Mouse (Mus musculus) neural tube, embryonic 11.5 days (tissue): Measurements from ENCODE around the gene Grid1. TPM values are rescaled to one million over a fixed set of nuclear protein-coding genes. Genes with fewer than 3 reads are reported as not detected.

Experiments used
- ATAC-seq: fragments of 200-750 bp; cut with Nextera tagmentation; 2 replicates; pipeline ENCODE4 v1.8.0; 2017; ENCODE audit warnings: moderate number of reproducible peaks, mild to moderate bottlenecking, moderate TSS enrichment, moderate library complexity; ENCODE audit not compliant: insufficient read depth, low FRiP score, low TSS enrichment
- DNase-seq: peaks from one replicate; pipeline ENCODE4 v3.0.0-alpha.2; 2015; ENCODE audit warnings: low spot score
- H3K27ac ChIP-seq: fragments of 300-500 bp; sonication (generic); 2 replicates; pipeline ENCODE4 v1.5.1; 2014; ENCODE audit warnings: low read depth, mild to moderate bottlenecking, low read length
- H3K27me3 ChIP-seq: fragments of 300-500 bp; sonication (generic); 2 replicates; pipeline ENCODE4 v1.6.1; 2014; ENCODE audit warnings: mild to moderate bottlenecking, low read length, mixed read lengths; ENCODE audit not compliant: control insufficient read depth, insufficient read depth
- H3K36me3 ChIP-seq: fragments of 300-500 bp; sonication (generic); 2 replicates; pipeline ENCODE4 v1.6.1; 2014; ENCODE audit warnings: mild to moderate bottlenecking, low read length, moderate library complexity, mixed read lengths; ENCODE audit not compliant: control insufficient read depth, insufficient read depth
- H3K4me1 ChIP-seq: fragments of 300-500 bp; sonication (generic); 2 replicates; pipeline ENCODE4 v1.6.1; 2014; ENCODE audit warnings: low read length, mixed read lengths; ENCODE audit not compliant: control insufficient read depth, insufficient read depth
- H3K4me2 ChIP-seq: fragments of 300-500 bp; sonication (generic); 2 replicates; pipeline ENCODE4 v1.6.1; 2014; ENCODE audit warnings: low read depth, mild to moderate bottlenecking, moderate library complexity
- H3K4me3 ChIP-seq: fragments of 300-500 bp; sonication (generic); 2 replicates; pipeline ENCODE4 v1.5.1; 2014; ENCODE audit warnings: low read depth, low read length
- H3K9ac ChIP-seq: fragments of 300-500 bp; sonication (generic); 2 replicates; pipeline ENCODE4 v1.6.1; 2014; ENCODE audit warnings: mild to moderate bottlenecking, low read length
- H3K9me3 ChIP-seq: fragments of 300-500 bp; sonication (generic); 2 replicates; pipeline ENCODE4 v1.6.1; 2016; ENCODE audit warnings: low read length; ENCODE audit not compliant: control insufficient read depth
- WGBS: fragments of 180-500 bp; shearing (Covaris S2); extraction: QIAGEN DNeasy Blood & Tissue Kit; methylation state at CpG from one replicate; pipeline ENCODE4 v1.1.7; 2014; 5-methylcytosine and 5-hydroxymethylcytosine counted together
- polyA plus RNA-seq: library from polyadenylated mRNA; unstranded; fragments of >200 nt; fragmentation: Nextera tagmentation; extraction: Ambion mirVana; gene quantifications from 2 replicates; pipeline ENCODE4 v1.2.1, GENCODE M21; 2014

The Grid1 gene
- polyA plus RNA-seq, 1 experiment from 2014 or later = 1.7 TPM

GRCm38 (mm10) chr14:35192256-35192655 lies 372.3 kb downstream of the Grid1 start:
- H3K9ac ChIP-seq = no peak overlapping the region
- no peak overlapping the region for H3K27ac ChIP-seq
- DNase-seq (no peak), ATAC-seq (no peak)
- no peaks in the 10 kb centered on the region for H3K9me3 ChIP-seq
- H3K4me2 ChIP-seq = no peak overlapping the region
- no peaks in the 10 kb centered on the region for H3K27me3 ChIP-seq
- no peak overlapping the region for H3K4me3 ChIP-seq
- no peaks in the 10 kb centered on the region for H3K36me3 ChIP-seq
- no peaks in the 10 kb centered on the region for H3K4me1 ChIP-seq
- WGBS = 91% methylated on average over 6 of the region's 6 CpGs

- H3K27ac ChIP-seq = no peak overlapping the region
- H3K36me3 ChIP-seq = no peaks in the 10 kb centered on the region
- no peak overlapping the region for H3K4me2 ChIP-seq
- no peak overlapping the region for H3K4me3 ChIP-seq
- no peaks in the 10 kb centered on the region for H3K27me3 ChIP-seq
- no peaks in the 10 kb centered on the region for H3K4me1 ChIP-seq
- no peaks in the 10 kb centered on the region for H3K9me3 ChIP-seq
- H3K9ac ChIP-seq = no peak overlapping the region
- WGBS = 86% methylated on average over 3 of the region's 3 CpGs
- ATAC-seq (no peak), DNase-seq (no peak)
Observed at GRCm38 (mm10) chr14:35197371-35197770, 377.5 kb downstream of the Grid1 start.

- Histone ChIP-seq H3K36me3 (no peaks in the 10 kb centered on the region), H3K27ac (no peak overlapping the region), H3K27me3 (no peaks in the 10 kb centered on the region), H3K9ac (no peak overlapping the region), H3K4me3 (no peak overlapping the region), H3K9me3 (no peaks in the 10 kb centered on the region), H3K4me2 (no peak overlapping the region), H3K4me1 (no peaks in the 10 kb centered on the region)
- ATAC-seq (no peak), DNase-seq (no peak)
- 84% methylated on average over 4 of the region's 4 CpGs for WGBS
Observed at GRCm38 (mm10) chr14:35198447-35198846, 378.5 kb downstream of the Grid1 start.

- DNase-seq = no peak
- H3K36me3 ChIP-seq = no peaks in the 10 kb centered on the region
- H3K9ac ChIP-seq = no peak overlapping the region
- H3K4me1 ChIP-seq = no peaks in the 10 kb centered on the region
- no peaks in the 10 kb centered on the region for H3K27me3 ChIP-seq
- H3K9me3 ChIP-seq = no peaks in the 10 kb centered on the region
- H3K4me2 ChIP-seq = no peak overlapping the region
- WGBS = 86% methylated on average over 6 of the region's 6 CpGs
- H3K27ac ChIP-seq = no peak overlapping the region
- no peak for ATAC-seq
- H3K4me3 ChIP-seq = no peak overlapping the region
Observed at GRCm38 (mm10) chr14:35198899-35199298, 379.0 kb downstream of the Grid1 start.

- Histone ChIP-seq H3K27ac (no peak overlapping the region), H3K9ac (no peak overlapping the region), H3K36me3 (no peaks in the 10 kb centered on the region), H3K4me1 (no peaks in the 10 kb centered on the region), H3K4me2 (no peak overlapping the region), H3K4me3 (no peak overlapping the region), H3K27me3 (no peaks in the 10 kb centered on the region), H3K9me3 (no peaks in the 10 kb centered on the region)
- 79% methylated on average over 6 of the region's 6 CpGs for whole genome bisulfite sequencing
- ATAC-seq = no peak
- DNase-seq = no peak
Observed at GRCm38 (mm10) chr14:35209444-35209843, 389.5 kb downstream of the Grid1 start.

- DNase-seq (no peak), ATAC-seq (no peak)
- no peaks in the 10 kb centered on the region for H3K36me3 ChIP-seq
- WGBS = 91% methylated on average over 4 of the region's 4 CpGs
- H3K27me3 ChIP-seq = no peaks in the 10 kb centered on the region
- H3K9me3 ChIP-seq = no peaks in the 10 kb centered on the region
- no peak overlapping the region for H3K4me3 ChIP-seq
- H3K9ac ChIP-seq = no peak overlapping the region
- H3K4me2 ChIP-seq = no peak overlapping the region
- H3K4me1 ChIP-seq = no peaks in the 10 kb centered on the region
- H3K27ac ChIP-seq = no peak overlapping the region
Observed at GRCm38 (mm10) chr14:35219021-35219420, 399.1 kb downstream of the Grid1 start.

GRCm38 (mm10) chr14:35222196-35222595 lies 402.3 kb downstream of the Grid1 start:
- Histone ChIP-seq H3K4me3 (no peak overlapping the region), H3K4me1 (no peaks in the 10 kb centered on the region), H3K27ac (no peak overlapping the region), H3K27me3 (no peaks in the 10 kb centered on the region), H3K9me3 (no peaks in the 10 kb centered on the region), H3K36me3 (no peaks in the 10 kb centered on the region), H3K4me2 (no peak overlapping the region), H3K9ac (no peak overlapping the region)
- WGBS = 56% methylated on average over 2 of the region's 2 CpGs
- ATAC-seq (no peak), DNase-seq (no peak)

GRCm38 (mm10) chr14:35227581-35227980 lies 407.7 kb downstream of the Grid1 start:
- WGBS = 82% methylated on average over 5 of the region's 5 CpGs
- ATAC-seq (no peak), DNase-seq (no peak)
- Histone ChIP-seq H3K4me2 (no peak overlapping the region), H3K9me3 (no peaks in the 10 kb centered on the region), H3K4me3 (no peak overlapping the region), H3K4me1 (no peaks in the 10 kb centered on the region), H3K36me3 (no peaks in the 10 kb centered on the region), H3K27ac (no peak overlapping the region), H3K27me3 (no peaks in the 10 kb centered on the region), H3K9ac (no peak overlapping the region)

- Histone ChIP-seq H3K27me3 (no peaks in the 10 kb centered on the region), H3K4me1 (no peaks in the 10 kb centered on the region), H3K27ac (no peak overlapping the region), H3K4me2 (no peak overlapping the region), H3K9ac (no peak overlapping the region), H3K36me3 (no peaks in the 10 kb centered on the region), H3K9me3 (no peaks in the 10 kb centered on the region), H3K4me3 (no peak overlapping the region)
- no peak for ATAC-seq
- no peak for DNase-seq
Observed at GRCm38 (mm10) chr14:35231384-35231783, 411.5 kb downstream of the Grid1 start.
